Mouse (Mus musculus) mouse trophoblast stem cell (cell line): Measurements from ENCODE around the gene Ppp1r2.

ENCODE experiments used
- in situ Hi-C, 2 experiments: fragments of 300-500 bp; cut with MseI, MboI; formaldehyde crosslinking; loops; 2 replicates in 1 of 2; 3 replicates in 1 of 2; pipeline ENCODE4 v1.15.1; 2025

Gene Ppp1r2

GRCm38 (mm10) chr16:31290751-31291365 lies 15.8 kb upstream of the Ppp1r2 start:
- in situ Hi-C loops: no loop called here

GRCm38 (mm10) chr16:31290281-31290680 lies 15.2 kb upstream of the Ppp1r2 start:
- in situ Hi-C loops: no loop called here

GRCm38 (mm10) chr16:31287712-31288111 lies 12.6 kb upstream of the Ppp1r2 start:
- in situ Hi-C loops: no loop called here

GRCm38 (mm10) chr16:31286801-31287488 lies 11.9 kb upstream of the Ppp1r2 start:
- in situ Hi-C loops: no loop called here

GRCm38 (mm10) chr16:31281981-31282380 lies 6.9 kb upstream of the Ppp1r2 start:
- in situ Hi-C loops: no loop called here

GRCm38 (mm10) chr16:31280176-31280575 lies 5.1 kb upstream of the Ppp1r2 start:
- in situ Hi-C loops: no loop called here

GRCm38 (mm10) chr16:31278581-31278980 lies 3.5 kb upstream of the Ppp1r2 start:
- in situ Hi-C loops: no loop called here

GRCm38 (mm10) chr16:31278081-31278480 lies 3.0 kb upstream of the Ppp1r2 start:
- in situ Hi-C loops: no loop called here

- in situ Hi-C loops: no loop called here
These were observed 1.9 kb upstream of the Ppp1r2 start for GRCm38 (mm10) chr16:31276962-31277361.

GRCm38 (mm10) chr16:31276539-31276938 lies 1.5 kb upstream of the Ppp1r2 start:
- in situ Hi-C loops: no loop called here

GRCm38 (mm10) chr16:31274084-31274483 lies 993 bp downstream of the Ppp1r2 start:
- in situ Hi-C loops: no loop called here

GRCm38 (mm10) chr16:31266692-31267091 lies 8.4 kb downstream of the Ppp1r2 start:
- in situ Hi-C loops: no loop called here

GRCm38 (mm10) chr16:31256151-31256550 lies 18.9 kb downstream of the Ppp1r2 start:
- in situ Hi-C loops: no loop called here

- in situ Hi-C loops: no loop called here
These were observed 19.4 kb downstream of the Ppp1r2 start for GRCm38 (mm10) chr16:31255685-31256084.

- in situ Hi-C loops: no loop called here
These were observed 25.7 kb downstream of the Ppp1r2 start for GRCm38 (mm10) chr16:31249401-31249800.

GRCm38 (mm10) chr16:31248717-31249116 lies 26.4 kb downstream of the Ppp1r2 start:
- in situ Hi-C loops: no loop called here

GRCm38 (mm10) chr16:31247442-31247841 lies 27.6 kb downstream of the Ppp1r2 start:
- in situ Hi-C loops: no loop called here

- in situ Hi-C loops: no loop called here
These were observed 31.0 kb downstream of the Ppp1r2 start for GRCm38 (mm10) chr16:31244053-31244452.

- in situ Hi-C loops: no loop called here
These were observed 33.6 kb downstream of the Ppp1r2 start for GRCm38 (mm10) chr16:31241433-31241832.

GRCm38 (mm10) chr16:31240569-31240968 lies 34.5 kb downstream of the Ppp1r2 start:
- in situ Hi-C loops: no loop called here

- in situ Hi-C loops: no loop called here
These were observed 36.8 kb downstream of the Ppp1r2 start for GRCm38 (mm10) chr16:31238281-31238680.

- in situ Hi-C loops: no loop called here
These were observed 39.4 kb downstream of the Ppp1r2 start for GRCm38 (mm10) chr16:31235457-31236310.
